Mouse (Mus musculus): Measurements from ENCODE around the gene Slc35b1. TPM values are rescaled to one million over a fixed set of nuclear protein-coding genes. Genes with fewer than 3 reads are reported as not detected.

Slc35b1 gene
- polyA plus RNA-seq, 1 experiment: 258 TPM

DNA sequence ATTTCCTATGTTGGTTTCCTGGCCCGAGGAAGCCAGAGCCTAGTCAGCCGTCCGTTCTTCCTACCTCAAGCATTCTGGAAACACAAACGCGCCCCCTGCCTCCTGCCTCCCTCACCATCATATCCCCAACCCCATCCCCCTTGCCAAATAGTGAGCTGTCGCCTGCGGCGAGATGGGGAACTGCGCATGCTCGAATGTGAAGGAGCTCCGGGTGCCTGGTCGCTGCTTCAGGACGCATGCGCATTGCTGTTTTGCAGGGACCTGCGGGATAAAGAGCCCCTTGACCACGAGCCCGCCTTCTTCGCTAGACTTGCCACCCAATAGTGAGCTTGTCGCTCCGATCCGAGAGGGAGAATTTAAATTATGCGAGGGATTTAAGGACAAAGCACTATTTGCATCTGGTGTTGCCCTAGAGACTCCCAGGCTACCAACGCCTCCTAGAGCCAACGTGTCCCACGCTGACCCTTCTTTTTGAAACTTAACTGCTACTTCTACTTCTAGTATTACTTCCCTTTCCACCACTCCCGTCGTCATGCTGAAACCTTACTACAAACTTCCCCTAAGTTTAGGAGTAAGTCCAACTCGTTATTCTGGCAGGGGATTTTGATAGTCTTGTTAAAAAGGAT lies 30.2 kb downstream of the Slc35b1 start:
- peak; percentile 76 for DNase-seq (ENCODE audit: low read depth, low spot score)
- WGBS: under 1% methylated on average over 28 of the region's 28 CpGs

DNA sequence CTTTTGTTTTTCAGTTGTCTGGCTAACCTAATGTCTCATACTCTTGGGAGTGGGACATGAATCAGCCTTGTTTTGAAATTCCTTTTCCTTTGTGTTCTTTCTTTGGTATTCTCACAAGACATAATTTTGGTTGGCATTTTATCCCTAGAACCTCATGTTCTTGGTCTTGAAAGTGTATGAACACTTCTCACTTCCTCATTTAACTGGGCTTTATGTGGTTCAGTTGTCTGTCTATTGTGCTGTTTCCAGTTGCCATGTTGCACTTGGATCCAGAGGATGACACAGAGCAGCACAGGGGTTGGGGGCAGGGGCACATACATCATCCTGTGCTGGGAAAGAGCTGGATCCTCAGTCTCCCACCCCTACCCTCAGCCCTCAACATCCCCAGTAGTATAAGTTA lies 31.4 kb downstream of the Slc35b1 start:
- DNase-seq (ENCODE audit: low read depth, low spot score): no peak

DNA sequence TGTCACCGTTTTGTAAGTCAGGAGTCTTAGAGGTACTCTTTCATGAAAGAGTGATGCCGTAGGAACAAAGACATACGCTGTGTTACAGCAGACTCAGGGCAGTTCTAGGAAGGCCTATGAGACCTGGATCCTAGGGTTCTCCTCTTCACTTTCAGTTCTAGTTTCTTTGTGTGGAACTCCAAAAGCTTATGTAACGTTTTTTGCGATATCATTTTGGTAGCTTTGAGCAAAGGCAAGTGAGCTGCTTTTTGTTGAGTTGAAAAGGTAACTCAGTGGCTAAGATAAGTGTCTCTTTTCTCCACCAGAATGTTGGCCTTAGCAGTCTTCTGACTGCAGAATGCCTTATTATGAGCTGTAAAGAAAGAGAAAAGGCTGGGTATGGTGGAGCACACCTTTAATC lies 32.8 kb downstream of the Slc35b1 start:
- 66% methylated on average over 5 of the region's 5 CpGs for WGBS
- no peak for DNase-seq (ENCODE audit: low read depth, low spot score)

DNA sequence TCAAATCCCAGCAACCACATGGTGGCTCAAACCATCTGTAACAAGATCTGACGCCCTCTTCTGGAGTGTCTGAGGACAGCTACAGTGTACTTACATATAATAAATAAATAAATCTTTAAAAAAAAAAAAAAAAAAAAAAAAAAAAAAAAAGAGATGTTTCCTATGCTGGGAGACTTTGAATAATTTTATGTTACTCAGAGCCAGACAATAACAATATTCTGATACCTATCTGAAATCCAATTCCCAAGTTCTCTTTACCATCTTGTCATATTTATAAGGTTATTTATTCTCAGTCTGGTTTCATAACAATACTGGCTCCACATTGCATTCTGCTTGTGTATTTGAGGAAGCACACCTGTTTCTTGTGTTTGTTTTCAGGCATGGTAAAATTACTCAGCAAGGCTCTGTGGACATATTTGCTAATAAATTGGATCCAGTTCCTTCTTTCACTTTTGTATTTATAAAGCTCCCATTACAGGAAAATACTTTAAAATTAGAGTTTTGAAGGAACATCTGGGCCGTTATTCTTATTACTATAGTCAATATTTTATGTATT lies 36.5 kb downstream of the Slc35b1 start:
- no peak for DNase-seq (ENCODE audit: low read depth, low spot score)
- WGBS: 52% methylated on average over 2 of the region's 2 CpGs

DNA sequence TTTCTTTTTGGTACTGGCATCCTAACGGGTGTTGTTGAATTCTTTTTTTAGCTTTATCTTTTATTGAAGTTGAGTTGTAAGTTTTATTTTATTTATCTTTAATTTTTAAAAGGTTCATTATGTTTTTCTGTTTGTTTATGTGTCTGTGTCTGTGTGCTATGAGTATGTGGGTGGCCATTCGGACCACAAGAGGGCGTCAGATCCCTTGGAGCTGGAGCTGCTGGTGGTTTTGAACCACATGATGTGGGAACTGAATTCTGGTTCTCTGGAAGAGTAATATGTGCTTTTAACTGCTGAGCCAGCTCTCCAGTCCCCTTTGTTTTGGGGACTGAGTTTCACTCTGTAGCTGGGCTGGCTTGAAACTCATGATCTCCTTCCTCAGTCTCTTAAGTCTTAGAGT lies 39.0 kb downstream of the Slc35b1 start:
- 81% methylated on average over 3 of the region's 3 CpGs for WGBS
- DNase-seq (ENCODE audit: low read depth, low spot score): no peak

DNA sequence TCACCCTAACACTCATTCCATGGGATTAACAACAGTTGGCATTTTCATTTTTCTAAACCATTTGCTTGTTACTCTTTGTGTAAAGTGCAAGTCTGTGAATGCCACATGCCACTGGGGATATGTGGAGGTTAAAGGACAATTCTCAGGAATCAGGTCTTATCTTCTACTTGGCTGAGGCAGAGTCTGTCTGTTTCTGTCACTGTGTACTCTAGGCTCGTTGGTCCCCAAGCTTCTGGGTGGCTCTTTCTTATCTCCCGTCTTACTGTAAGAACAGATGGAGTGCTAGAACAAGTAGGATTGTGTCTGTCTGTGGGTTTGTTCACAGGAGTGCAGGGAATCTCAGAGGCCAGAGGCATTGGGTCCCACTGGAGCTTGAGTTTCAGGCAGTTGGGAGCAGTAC lies 46.9 kb downstream of the Slc35b1 start:
- 79% methylated on average over 2 of the region's 2 CpGs for WGBS
- no peak for DNase-seq (ENCODE audit: low read depth, low spot score)

DNA sequence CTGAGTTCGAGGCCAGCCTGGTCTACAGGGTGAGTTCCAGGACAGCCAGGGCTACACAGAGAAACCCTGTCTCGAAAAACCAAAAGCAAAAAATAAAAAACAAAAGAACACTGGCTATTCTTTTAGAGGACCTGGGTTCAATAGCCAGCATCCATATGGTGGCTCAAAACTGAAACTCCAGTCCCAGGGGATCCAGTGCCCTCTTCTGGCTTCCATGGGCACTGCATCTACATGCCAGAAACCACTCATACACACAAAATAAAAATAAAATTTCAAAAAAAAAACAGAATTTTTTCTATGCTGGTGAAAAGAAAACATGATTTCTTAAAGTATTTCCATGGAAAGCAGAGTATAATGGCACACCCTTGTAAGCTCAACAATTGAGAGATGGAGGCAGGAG lies 47.7 kb downstream of the Slc35b1 start:
- no peak for DNase-seq (ENCODE audit: low read depth, low spot score)
- 96% methylated on average over 2 of the region's 2 CpGs for WGBS

Other genes starting within 250 kb of the Slc35b1 start
- gene Dlx4, start 238.4 kb upstream of the Slc35b1 start, polyA plus RNA-seq (2012; rRNA removed): 0.08 TPM in 1 of 2 replicates, not detected in the other
- gene Tac4, start 123.2 kb upstream of the Slc35b1 start, polyA plus RNA-seq (2012; rRNA removed): 0.06 and 0.08 TPM in 2 replicates
- gene Kat7, start 74.4 kb upstream of the Slc35b1 start, polyA plus RNA-seq (2012; rRNA removed): 33.6 and 36.6 TPM in 2 replicates
- gene Fam117a, start 47.7 kb upstream of the Slc35b1 start, polyA plus RNA-seq (2012; rRNA removed): 12.9 and 16.7 TPM in 2 replicates
- 28.2 and 35.5 TPM in 2 replicates for gene Spop, start 29.4 kb downstream of the Slc35b1 start, polyA plus RNA-seq (2012; rRNA removed)
- 0.53 and 0.55 TPM in 2 replicates for gene Nxph3, start 129.9 kb downstream of the Slc35b1 start, polyA plus RNA-seq (2012; rRNA removed)
- 4.7 and 4.9 TPM in 2 replicates for gene Ngfr, start 203.0 kb downstream of the Slc35b1 start, polyA plus RNA-seq (2012; rRNA removed)